Mouse (Mus musculus) hindbrain, postnatal 0 days (tissue): Measurements from ENCODE around the gene Apex1. TPM values are rescaled to one million over a fixed set of nuclear protein-coding genes. Genes with fewer than 3 reads are reported as not detected.
A peak's percentile ranks its signal among the peaks of the same experiment; 100 is the strongest.

ENCODE experiments used
- ATAC-seq: fragments of 200-750 bp; cut with Nextera tagmentation; 2 replicates; pipeline ENCODE4 v1.8.0; 2017; ENCODE audit warnings: mild to moderate bottlenecking, moderate TSS enrichment, moderate library complexity
- DNase-seq: peaks from one replicate; pipeline ENCODE4 v3.0.0-alpha.2; 2015; ENCODE audit warnings: low spot score
- H3K27ac ChIP-seq: fragments of 300-500 bp; sonication (generic); 2 replicates; pipeline ENCODE4 v1.5.1; 2014; ENCODE audit warnings: mild to moderate bottlenecking
- H3K27me3 ChIP-seq: fragments of 300-500 bp; sonication (generic); 2 replicates; pipeline ENCODE4 v1.6.1; 2014; ENCODE audit warnings: low read length, mixed read lengths; ENCODE audit not compliant: insufficient read depth
- H3K36me3 ChIP-seq: fragments of 300-500 bp; sonication (generic); 2 replicates; pipeline ENCODE4 v1.6.1; 2014; ENCODE audit warnings: low read length, mixed read lengths; ENCODE audit not compliant: insufficient read depth
- H3K4me1 ChIP-seq: fragments of 300-500 bp; sonication (generic); 2 replicates; pipeline ENCODE4 v1.6.1; 2014; ENCODE audit warnings: antibody characterized with exemption, low read length, mixed read lengths; ENCODE audit not compliant: insufficient read depth
- H3K4me2 ChIP-seq: fragments of 300-500 bp; sonication (generic); 2 replicates; pipeline ENCODE4 v1.6.1; 2014; ENCODE audit warnings: low read depth, mild to moderate bottlenecking, low read length, moderate library complexity, mixed read lengths
- H3K4me3 ChIP-seq: fragments of 300-500 bp; sonication (generic); 2 replicates; pipeline ENCODE4 v1.5.1; 2014; ENCODE audit warnings: low read length
- H3K9ac ChIP-seq: fragments of 300-500 bp; sonication (generic); replicated peaks from 2 replicates; pipeline ENCODE4 v1.6.1; 2014; ENCODE audit warnings: mild to moderate bottlenecking, low read length, moderate library complexity, mixed read lengths
- H3K9me3 ChIP-seq: fragments of 300-500 bp; sonication (generic); 2 replicates; pipeline ENCODE4 v1.6.1; 2016; ENCODE audit warnings: low read length, mixed read lengths
- CTCF ChIP-seq: IDR thresholded peaks from 2 replicates; pipeline ENCODE4 v1.5.1; 2016; ENCODE audit warnings: antibody characterized with exemption, control low read depth, low read depth
- WGBS: fragments of 180-500 bp; shearing (Covaris S2); extraction: QIAGEN DNeasy Blood & Tissue Kit; methylation state at CpG from one replicate; pipeline ENCODE4 v1.1.7; 2014; 5-methylcytosine and 5-hydroxymethylcytosine counted together
- polyA plus RNA-seq: library from polyadenylated mRNA; unstranded; fragments of >200 nt; fragmentation: Nextera tagmentation; extraction: Ambion mirVana; gene quantifications from 2 replicates; pipeline ENCODE4 v1.2.1, GENCODE M21; 2015
- total RNA-seq: library from RNA; depleted of rRNA; stranded (reverse); fragments of >200 nt; gene quantifications from 2 replicates; pipeline ENCODE4 v1.2.3, GENCODE M21; 2014

Apex1 gene
- total and polyA plus RNA-seq, 2 experiments from 2014 or later: 70.2 to 145 TPM

DNA sequence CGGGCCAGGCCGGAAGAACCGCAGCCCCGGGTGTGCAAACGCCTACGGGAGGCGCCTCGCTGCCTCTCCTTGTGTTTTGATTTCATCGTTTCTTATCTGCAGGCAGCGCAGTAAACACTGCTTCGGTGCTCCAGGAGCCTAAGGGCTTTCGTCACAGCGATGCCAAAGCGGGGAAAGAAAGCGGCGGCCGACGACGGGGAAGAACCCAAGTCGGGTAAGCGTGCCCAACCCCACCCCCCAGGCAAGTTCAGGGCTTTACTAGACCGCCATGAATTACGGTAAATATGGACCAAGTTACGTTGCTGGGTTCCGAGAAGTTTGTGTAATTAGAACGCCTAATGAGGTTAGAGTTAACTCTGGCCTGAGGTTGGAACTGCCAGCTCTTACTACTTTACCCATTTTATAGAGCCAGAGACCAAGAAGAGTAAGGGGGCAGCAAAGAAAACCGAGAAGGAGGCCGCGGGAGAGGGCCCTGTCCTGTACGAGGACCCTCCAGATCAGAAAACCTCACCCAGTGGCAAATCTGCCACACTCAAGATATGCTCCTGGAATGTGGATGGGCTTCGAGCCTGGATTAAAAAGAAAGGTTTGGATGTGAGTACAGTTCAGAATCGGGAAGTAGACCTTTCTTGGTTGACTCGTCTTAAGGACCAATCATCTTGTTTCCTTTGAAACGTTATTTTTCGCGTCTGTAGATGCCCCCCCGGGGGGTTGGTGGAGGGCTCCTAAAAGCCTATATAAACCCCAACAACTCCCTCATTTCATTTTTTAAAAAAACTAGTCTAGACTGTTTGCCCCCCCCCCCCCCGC lies 548 bp downstream of the Apex1 start:
- ATAC-seq: peak; percentile 55; the same call in 1 of the 2 replicates
- 1% methylated on average over 38 of the region's 38 CpGs for WGBS
- peak; percentile 42 for DNase-seq

DNA sequence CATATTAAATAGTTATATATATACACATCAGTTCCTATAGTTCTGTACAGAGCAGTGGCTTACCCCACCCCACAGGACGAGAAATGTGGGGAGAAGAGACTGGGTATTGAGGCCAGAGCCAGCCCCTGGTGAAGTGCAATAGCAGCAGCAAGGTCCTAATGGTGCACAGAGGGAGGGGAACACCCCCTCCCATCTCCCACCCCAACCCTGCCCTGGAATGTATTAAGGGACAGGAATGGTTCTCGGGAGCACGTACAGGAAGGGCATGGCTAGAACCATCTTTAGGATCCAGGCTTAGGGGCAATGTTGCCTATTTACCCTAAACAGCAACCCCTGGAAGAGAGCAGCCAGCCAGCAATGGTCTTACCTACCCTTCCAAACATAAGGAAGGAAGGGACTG lies 2.6 kb downstream of the Apex1 start:
- TF ChIP-seq CTCF: no peak
- H3K4me1 ChIP-seq: peaks cover 14% of the 10 kb centered on the region; the same call in 1 of the 2 replicates
- no peak overlapping the region for H3K4me3 ChIP-seq
- H3K27ac ChIP-seq: no peak overlapping the region
- H3K36me3 ChIP-seq: peaks cover 32% of the 10 kb centered on the region
- no peak overlapping the region for H3K4me2 ChIP-seq
- 60% methylated on average over 3 of the region's 3 CpGs for WGBS
- DNase-seq: no peak
- no peaks in the 10 kb centered on the region for H3K27me3 ChIP-seq
- no peak overlapping the region for H3K9ac ChIP-seq
- no peak for ATAC-seq
- H3K9me3 ChIP-seq: no peaks in the 10 kb centered on the region

More for the DNA sequence above, 548 bp downstream of the Apex1 start:
- peak overlapping the region; percentile 76 for H3K9ac ChIP-seq
- H3K9me3 ChIP-seq: no peaks in the 10 kb centered on the region
- TF ChIP-seq CTCF: no peak
- peak overlapping the region; percentile 66 for H3K4me3 ChIP-seq
- H3K36me3 ChIP-seq: peaks cover 32% of the 10 kb centered on the region
- H3K4me1 ChIP-seq: peaks cover 14% of the 10 kb centered on the region; the same call in 1 of the 2 replicates
- no peaks in the 10 kb centered on the region for H3K27me3 ChIP-seq
- H3K4me2 ChIP-seq: peak overlapping the region; percentile 74
- H3K27ac ChIP-seq: peak overlapping the region; percentile 92

DNA sequence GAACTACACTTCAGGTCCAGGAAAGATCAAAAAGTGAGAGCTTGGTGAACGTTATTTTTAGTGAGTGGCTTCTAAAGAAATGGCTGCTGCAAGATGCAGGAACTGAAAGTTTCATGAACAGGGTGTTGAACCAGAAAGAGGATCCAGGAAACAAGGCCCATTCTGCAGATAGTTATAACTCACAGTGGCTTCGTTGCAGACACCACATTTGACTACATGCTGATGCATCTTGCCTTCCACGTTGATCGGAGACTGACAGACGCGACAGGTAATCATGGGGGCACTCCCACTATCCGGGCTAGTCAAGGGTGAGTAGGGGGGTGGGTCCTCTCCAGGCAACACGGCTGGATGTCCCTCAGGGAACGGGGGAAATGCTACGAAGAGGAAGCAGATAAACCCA lies 5.2 kb downstream of the Apex1 start:
- no peak for TF ChIP-seq CTCF
- H3K36me3 ChIP-seq: peaks cover 32% of the 10 kb centered on the region
- peak overlapping the region; percentile 83 for H3K27ac ChIP-seq
- H3K27me3 ChIP-seq: no peaks in the 10 kb centered on the region
- H3K4me3 ChIP-seq: peak overlapping the region; percentile 62
- 0 out of 2 replicates have a peak, but pooled peaks cover 9% of the 10 kb centered on the region for H3K4me1 ChIP-seq
- peak overlapping the region; percentile 84 for H3K9ac ChIP-seq
- ATAC-seq (no peak), DNase-seq (peak; percentile 2)
- peak overlapping the region; percentile 79 for H3K4me2 ChIP-seq
- WGBS: 13% methylated on average over 10 of the region's 10 CpGs
- no peaks in the 10 kb centered on the region for H3K9me3 ChIP-seq

DNA sequence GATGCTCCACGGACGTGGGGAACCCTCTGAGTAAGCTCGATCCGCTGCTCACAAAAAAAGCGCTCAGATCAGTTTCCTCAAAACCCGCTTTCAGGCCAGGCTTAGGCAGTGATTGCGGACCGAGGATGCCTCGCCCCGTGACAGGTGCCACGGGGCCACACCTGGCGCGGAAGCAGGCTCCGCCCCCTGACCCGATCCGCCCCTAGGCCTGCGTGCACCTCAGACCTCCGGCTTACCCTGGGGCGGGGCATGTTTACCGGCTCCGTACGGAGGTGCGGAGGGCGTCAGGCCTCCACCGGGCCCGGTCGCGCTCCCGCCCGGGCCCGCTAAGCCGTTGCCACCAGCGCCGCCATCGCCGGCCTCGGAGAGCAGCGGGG lies 5.6 kb downstream of the Apex1 start:
- H3K4me1 ChIP-seq: 0 out of 2 replicates have a peak, but pooled peaks cover 9% of the 10 kb centered on the region
- 0% methylated on average over 35 of the region's 38 CpGs for WGBS
- no peaks in the 10 kb centered on the region for H3K9me3 ChIP-seq
- H3K27ac ChIP-seq: peak overlapping the region; percentile 83
- H3K27me3 ChIP-seq: no peaks in the 10 kb centered on the region
- H3K9ac ChIP-seq: peak overlapping the region; percentile 84
- ATAC-seq (peak; percentile 48), DNase-seq (peak; percentile 42)
- peaks cover 32% of the 10 kb centered on the region for H3K36me3 ChIP-seq
- H3K4me2 ChIP-seq: peak overlapping the region; percentile 79
- TF ChIP-seq CTCF: no peak
- H3K4me3 ChIP-seq: peak overlapping the region; percentile 62

DNA sequence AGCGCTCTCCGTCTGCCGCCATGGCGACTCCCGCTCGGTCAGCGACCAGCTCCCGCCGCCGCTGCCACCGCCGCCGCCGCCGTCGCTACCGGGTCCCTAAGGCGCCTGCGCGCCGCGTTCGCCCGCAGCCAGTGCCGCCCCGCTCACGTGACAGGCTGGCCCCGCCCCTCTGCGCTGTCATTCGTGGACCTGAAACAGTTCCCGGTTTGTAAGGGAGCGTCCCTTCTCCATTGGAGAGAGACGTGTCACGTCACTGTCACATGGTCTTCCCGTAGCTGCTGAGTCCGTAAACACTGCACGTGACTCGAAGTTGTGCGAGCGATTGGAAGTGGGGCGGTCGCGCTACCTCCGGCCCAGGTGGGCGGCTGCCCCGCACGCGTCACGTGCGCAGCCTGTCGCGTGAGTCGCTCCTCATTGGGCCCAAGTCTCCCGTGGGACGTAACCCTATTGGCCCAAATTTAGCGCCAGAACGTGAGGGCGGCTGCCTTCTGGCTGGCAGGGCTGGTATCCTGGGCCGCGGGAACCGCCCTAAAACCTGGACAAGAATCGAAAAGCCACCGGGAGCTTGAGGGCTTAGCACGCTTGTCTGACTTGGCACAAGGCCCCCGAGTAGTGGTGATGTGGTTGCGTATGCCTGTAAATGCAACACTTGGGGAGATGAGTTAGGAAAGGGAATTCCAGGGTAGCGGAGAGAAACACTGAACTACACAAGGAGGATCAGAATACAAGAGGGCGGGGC lies 6.2 kb downstream of the Apex1 start, which contains the start of the genes Pip4p1 and Pnp:
TSS of gene Pip4p1 (minus strand) at position 103 of the 739 bp plus-strand sequence.
TSS of gene Pnp (plus strand) at position 329 of the 739 bp plus-strand sequence.
- H3K4me2 ChIP-seq: peak within 1 kb of the TSS; percentile 79
- DNase-seq: peak; percentile 99
- TF ChIP-seq CTCF: no peak
- H3K27me3 ChIP-seq: no peaks in the 10 kb centered on the region
- peaks cover 32% of the 10 kb centered on the region for H3K36me3 ChIP-seq
- H3K4me3 ChIP-seq: peak within 1 kb of the TSS; percentile 62
- peak; percentile 99 for ATAC-seq
- H3K9ac ChIP-seq: peak within 1 kb of the TSS; percentile 84
- H3K9me3 ChIP-seq: no peaks in the 10 kb centered on the region
- under 1% methylated on average over 63 of the region's 68 CpGs for WGBS
- 0 out of 2 replicates have a peak, but pooled peaks cover 7% of the 10 kb centered on the region for H3K4me1 ChIP-seq
- peak within 1 kb of the TSS; percentile 83 for H3K27ac ChIP-seq

DNA sequence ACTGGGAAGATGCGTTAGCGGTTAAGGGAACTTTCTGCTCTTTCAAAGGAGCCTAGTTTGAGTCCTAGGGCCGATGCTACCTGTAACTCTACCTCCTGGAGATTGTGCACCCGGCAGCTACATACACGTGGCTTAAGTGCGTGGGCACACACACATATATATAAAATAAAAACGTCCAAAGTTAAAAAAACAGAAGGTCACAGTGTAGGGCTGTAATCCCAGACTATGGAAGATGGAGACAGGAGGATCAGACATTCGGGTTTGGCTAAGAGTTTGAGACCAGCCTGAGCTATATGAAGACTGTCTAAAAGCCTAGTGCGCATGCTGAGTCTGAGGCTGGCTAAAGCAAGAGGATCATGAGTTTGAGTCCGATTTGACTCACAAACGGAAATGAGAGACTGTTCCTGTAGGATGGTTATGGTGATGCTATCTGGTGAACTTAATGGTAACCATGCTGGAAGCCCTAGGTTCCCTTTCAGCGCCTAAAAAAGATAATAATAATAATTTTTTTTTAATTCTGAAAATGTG lies 6.8 kb downstream of the Apex1 start:
- DNase-seq: peak; percentile 22
- H3K27ac ChIP-seq: peak overlapping the region; percentile 81
- H3K4me2 ChIP-seq: peak overlapping the region; percentile 67
- TF ChIP-seq CTCF: no peak
- no peaks in the 10 kb centered on the region for H3K9me3 ChIP-seq
- peak overlapping the region; percentile 62 for H3K4me3 ChIP-seq
- H3K36me3 ChIP-seq: peaks cover 26% of the 10 kb centered on the region
- no peak for ATAC-seq
- H3K9ac ChIP-seq: peak overlapping the region; percentile 43
- no peaks in the 10 kb centered on the region for H3K27me3 ChIP-seq
- 0 out of 2 replicates have a peak, but pooled peaks cover 5% of the 10 kb centered on the region for H3K4me1 ChIP-seq
- WGBS: 12% methylated on average over 12 of the region's 12 CpGs
